Mouse (Mus musculus) embryo, embryonic 10 days (tissue): Measurements from ENCODE around the gene Garnl3.

Experiments
- DNase-seq: peaks from one replicate; pipeline ENCODE4 v3.0.0-alpha.2; 2015; ENCODE audit warnings: low spot score

Garnl3 gene

DNA sequence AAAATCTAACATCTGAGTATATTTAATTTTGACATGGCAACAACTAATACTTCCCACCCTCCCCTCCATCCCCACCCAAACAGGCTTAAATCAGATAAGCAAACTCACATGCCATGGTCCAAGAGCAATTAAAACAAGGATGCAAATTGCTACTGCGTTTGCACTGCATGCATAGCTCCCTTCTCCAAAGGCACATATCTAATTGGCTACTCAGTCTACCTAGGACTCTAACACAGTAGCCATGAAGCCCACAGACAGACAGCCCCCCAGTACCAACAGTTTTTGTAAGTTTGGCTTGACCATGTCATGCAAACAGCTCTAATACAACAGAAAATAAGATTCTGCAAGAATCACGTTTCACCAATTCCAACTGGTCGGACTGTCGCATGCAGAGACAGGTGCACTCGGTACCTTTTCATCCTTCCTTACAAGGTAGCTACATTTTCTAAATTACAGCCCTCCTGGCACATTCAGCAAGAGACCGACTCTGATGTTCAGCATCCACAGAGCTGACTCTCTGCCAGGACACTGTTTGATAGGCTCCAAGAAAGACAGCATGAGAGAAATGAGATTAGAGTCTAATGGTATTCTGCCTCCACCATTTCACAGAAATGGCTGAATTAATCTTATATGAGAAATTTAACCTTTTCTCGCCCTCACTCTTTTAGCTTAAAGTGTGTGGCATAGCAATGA lies 44.6 kb downstream of the Garnl3 start:
- DNase-seq, result no peak

DNA sequence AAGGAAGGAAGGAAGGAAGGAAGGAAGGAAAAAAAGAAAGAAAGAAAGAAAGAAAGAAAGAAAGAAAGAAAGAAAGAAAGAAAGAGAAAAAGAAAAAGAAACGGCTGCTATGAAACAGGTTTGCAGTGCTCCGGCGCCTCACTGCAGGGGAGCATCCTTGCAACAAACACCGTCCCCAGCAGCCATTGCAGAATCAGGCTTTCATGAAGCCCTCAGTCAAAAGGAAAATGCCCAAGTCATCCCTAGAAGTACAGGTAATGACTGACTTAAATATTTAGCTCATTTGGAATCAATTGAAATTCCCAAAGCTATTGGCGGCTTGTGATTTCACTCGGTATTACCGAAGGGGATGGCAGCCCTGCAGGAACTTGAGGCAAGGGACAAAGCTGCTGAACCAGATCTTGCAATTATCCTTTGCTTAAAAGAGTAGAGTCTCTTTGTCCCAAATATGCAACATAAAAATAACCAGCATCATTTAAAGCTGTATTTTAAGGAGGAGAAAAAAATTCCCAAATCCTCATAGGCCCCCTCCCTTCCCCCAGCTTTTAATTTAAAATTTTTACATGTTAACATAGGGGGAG lies 45.3 kb downstream of the Garnl3 start:
- DNase-seq, result no peak

GRCm38 (mm10) chr2:33084221-33084620 lies 47.2 kb downstream of the Garnl3 start:
- no peak for DNase-seq

DNA sequence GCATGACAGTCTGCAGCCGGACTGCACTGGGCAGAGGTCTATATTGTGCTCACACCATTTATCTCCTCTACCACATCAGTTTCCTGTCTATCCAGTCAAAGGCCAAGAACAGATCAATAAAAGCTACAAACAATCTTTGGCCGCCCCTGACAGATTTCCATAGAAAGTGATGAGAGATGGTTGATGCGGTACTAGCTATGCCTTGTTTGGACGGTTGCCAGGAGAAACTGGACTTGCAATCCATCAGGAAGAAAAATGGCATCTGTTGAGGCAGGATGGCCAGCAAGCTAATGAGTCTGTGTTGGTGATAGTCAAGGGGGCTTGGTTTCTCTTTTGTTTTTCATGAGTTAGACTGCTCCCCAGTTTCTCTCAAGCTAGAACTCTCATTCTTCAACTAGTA lies 51.3 kb downstream of the Garnl3 start:
- DNase-seq, result peak; percentile 31

- DNase-seq, result peak; percentile 59
These were observed 54.2 kb downstream of the Garnl3 start for GRCm38 (mm10) chr2:33077252-33077651.

DNA sequence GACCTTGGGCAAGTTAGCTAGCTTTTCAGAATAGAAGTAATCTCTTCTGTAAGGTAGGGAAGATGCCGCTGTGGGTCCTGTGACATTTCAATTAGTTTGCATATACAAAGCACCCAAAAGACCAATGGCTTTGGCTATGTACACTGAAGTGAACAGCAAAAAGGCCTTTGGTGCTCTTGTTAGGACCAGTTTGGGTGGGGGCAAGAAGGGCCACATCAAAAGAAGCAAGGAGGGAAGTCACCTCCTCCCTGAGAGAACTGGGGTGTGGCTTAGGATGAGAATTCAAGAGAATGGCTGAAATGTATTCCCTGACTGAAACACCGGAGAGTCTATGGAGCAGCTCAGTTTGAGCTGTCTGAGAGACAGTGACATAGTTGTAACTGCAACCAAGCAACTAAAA lies 56.5 kb downstream of the Garnl3 start:
- no peak for DNase-seq

GRCm38 (mm10) chr2:33074188-33074587 lies 57.3 kb downstream of the Garnl3 start:
- DNase-seq, result no peak

GRCm38 (mm10) chr2:33072333-33072732 lies 59.1 kb downstream of the Garnl3 start:
- DNase-seq, result no peak

GRCm38 (mm10) chr2:33065610-33066009 lies 65.8 kb downstream of the Garnl3 start:
- DNase-seq, result no peak

GRCm38 (mm10) chr2:33062744-33063143 lies 68.7 kb downstream of the Garnl3 start:
- DNase-seq, result no peak

- no peak for DNase-seq
These were observed 72.5 kb downstream of the Garnl3 start for GRCm38 (mm10) chr2:33058926-33059325.

DNA sequence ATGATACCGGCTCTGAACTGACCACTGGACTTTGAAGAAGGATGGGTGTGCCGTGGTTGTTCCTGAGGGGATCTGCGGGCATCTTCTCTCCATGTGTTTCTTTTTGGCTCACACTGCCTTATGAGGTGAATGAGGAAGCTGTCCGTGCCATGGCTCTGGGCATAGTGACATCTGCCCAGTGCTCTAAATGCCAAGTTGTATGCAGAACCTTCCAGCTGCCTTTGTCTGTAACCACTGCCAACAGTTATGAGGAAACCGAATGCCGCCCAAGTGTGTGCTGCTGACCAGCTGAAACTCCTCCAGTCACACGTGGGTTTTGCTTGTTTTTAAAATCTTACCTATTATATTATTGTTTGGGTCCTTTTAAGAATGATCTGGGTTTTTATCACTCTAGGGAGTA lies 73.9 kb downstream of the Garnl3 start:
- no peak for DNase-seq

DNA sequence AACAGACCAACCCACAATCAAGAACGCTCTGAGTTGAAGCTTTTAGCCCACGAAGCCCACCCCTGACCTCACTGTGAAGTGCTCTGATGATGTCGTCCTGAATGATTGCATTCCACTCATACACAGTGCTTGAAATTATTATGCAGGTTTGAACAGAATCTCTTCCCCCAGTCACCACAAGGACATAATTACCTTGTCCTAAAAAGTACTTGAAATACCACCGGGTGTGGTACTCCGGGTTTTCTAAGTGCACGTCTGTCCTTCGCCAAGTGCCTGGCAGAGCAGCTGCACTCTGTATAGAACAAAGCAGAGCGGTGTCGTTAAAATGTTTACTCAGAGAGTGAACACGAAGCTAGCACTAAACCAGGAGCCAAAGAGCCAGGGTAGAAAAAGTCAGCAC lies 77.5 kb downstream of the Garnl3 start:
- no peak for DNase-seq

DNA sequence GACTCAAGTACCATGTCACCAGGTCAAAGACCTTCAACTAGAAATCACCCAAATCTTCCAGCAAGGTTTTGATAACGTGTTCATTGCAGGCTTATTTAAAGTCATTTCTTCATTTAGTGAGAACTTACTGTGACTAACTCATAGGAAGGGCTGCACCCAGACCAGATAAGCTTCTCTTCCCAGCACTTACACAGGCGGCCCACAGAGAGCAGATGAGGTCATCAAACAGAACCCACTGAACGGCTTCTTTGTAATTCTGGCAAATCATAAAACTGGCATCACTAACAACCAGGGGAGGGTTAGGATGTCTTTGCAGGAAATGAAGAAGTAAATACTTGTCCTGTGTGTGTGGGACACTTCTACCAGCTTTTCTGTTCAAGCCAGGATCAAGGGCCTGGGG lies 84.1 kb downstream of the Garnl3 start:
- DNase-seq, result no peak

DNA sequence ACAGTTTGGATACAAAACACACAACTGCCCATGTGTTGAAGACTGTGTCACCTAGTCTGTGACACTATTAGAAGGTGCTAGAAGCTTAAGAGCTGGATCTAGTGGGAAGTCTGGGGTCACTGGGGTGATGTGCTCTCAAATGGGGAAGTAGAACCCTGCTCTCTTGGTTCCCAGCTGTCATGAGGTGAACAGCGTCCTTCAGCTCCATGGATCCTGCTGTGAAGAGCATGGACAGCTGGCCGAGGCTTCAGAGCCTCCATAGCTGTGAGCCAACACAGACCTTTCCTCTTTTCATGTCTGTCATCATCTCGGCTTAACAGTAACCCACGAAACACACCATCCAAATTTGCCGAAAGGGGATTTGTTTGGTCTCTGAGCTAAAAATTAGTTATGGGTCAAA lies 84.5 kb downstream of the Garnl3 start:
- no peak for DNase-seq

DNA sequence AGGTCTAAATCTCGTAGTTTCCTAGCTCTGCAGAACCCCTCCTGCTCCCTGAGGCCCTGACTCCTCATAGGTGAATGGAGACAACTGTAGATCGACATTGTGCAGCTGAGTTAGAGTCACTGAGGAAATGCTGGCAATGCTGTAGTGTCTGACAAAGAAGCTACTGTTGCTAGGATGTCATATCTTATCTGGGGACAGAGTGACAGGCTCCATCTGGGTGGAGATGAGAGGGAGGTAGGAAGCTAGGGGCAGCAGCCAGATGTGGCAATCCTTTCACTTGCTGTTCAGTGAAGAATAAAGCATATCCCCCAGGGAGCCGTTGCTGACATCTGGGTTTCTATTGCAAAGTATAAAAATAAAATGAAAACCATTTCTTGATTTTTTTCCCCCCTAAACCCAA lies 85.6 kb downstream of the Garnl3 start:
- no peak for DNase-seq

DNA sequence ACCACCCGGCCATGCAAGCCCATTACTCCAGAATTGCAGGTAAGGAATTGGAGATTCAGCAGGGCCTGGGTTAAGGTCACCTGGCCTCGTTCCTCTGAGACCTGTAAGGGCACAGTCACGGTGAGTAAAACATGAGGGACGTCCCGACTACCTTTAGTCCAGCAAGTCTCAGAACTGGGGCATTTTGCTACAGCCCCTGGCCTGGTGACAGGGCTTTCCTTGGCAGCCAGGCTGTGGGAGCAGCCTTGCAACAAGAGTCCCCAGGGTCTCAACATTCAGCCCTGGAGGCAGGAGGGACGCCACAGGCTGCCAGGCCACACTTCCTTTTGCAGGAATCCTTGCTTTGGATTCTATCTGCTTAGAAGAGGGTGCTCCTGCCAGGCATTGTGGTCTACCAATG lies 88.7 kb downstream of the Garnl3 start:
- no peak for DNase-seq

- no peak for DNase-seq
These were observed 89.9 kb downstream of the Garnl3 start for GRCm38 (mm10) chr2:33041571-33041970.

DNA sequence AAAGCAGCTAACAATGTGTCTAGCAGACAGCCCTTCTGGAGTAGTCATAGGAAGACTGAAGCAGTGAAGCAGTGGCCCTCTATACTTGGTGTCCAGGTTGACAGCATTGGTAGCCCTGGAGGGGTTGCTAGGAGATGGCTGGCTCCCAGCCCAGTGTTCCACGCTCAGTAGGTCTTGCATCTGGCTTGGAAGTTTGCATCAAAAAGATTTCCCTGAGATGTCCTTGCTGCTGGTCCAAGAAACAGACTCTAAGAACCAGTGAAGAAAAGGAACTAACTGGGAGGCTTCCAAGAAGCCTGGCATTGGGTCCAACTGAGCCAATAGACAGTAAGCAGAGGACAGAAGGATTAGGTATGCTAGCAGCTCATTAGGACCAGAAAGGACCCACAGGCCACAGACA lies 94.0 kb downstream of the Garnl3 start:
- no peak for DNase-seq

- DNase-seq, result no peak
These were observed 96.2 kb downstream of the Garnl3 start for GRCm38 (mm10) chr2:33035297-33035696.

GRCm38 (mm10) chr2:33033281-33033680 lies 98.2 kb downstream of the Garnl3 start:
- no peak for DNase-seq

DNA sequence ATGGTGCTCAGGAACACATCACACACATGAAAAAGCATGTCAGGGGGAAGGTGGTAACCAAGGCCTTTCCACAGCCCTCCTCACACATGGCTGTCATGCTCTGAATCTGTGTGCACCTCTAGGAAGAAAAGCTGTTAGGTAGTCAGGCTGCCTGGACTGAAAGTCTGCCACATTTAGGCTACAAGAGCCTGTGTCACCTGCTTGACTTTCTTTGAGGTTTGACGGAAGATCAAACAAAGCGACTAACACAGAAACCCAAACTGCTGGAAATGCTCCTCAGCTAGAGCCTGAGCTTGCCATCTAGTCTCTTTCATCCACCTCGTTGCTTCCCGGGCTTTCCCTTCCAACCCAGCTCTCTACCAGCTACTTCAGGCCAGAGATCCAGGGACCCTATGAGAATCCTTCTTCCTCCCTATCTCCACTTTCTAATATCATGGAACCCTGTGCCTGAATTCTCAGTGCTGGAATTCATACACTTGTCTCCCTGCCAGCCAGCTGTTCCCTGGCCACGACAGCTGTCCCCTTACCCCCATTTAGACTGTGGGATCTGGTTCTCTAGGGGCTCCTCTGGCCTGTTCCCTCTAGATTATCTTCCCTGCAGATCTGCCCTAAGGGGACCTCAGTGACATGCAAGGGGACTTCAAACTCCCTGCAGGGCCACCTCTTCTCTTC lies 98.9 kb downstream of the Garnl3 start:
- no peak for DNase-seq

GRCm38 (mm10) chr2:33025040-33025439 lies 106.4 kb downstream of the Garnl3 start:
- DNase-seq, result no peak

GRCm38 (mm10) chr2:33024564-33024963 lies 106.9 kb downstream of the Garnl3 start:
- peak; percentile 41 for DNase-seq
